9 mouse cellular contexts compared by ENCODE assay signal in the genomic region with DNA sequence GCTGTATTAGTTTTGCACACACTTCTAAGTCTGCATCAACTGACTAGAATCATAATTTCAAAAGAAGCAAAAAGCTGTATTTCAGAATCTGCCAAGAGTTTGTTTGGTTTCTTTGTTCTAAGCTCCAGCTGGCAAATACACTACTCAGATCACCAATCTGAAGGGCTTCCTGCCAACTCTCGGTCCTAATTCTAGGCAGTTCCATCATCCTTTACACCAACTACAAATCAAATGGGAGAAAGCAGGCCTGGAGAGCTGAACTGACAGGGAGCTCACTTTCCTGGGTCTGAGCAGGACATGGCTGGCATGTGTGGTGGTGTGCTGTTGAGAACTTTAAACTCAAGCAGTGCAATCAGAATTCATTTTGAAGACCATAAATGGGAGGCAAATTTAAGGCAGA.
DNase-seq lines count a peak whose midpoint lies in the region; ATAC-seq and TF ChIP-seq lines count a peak whose summit lies in the region.
"Had no signal": no experiment of that assay in that cellular context is flagged by ENCODE, and none has a peak within 500 bp of the region (broad histone marks: within the 10 kb centered on the region; RNA-seq: fewer than 3 reads in every experiment).

No protein-coding gene starts in this region.

- no peak overlapping the region for H3K9ac ChIP-seq in intestine, embryonic 14.5 days (ENCODE audit: low read length)
- no peak overlapping the region for H3K9ac ChIP-seq in intestine, postnatal 0 days (ENCODE audit: low read depth, low read length)
- no peak overlapping the region for H3K9ac ChIP-seq in heart, embryonic 13.5 days
- H3K9ac ChIP-seq: midbrain, embryonic 12.5 days had no signal

- peaks cover 56% of the 10 kb centered on the region for H3K4me1 ChIP-seq in intestine, embryonic 14.5 days (replicated peaks; ENCODE audit: control insufficient read depth, insufficient read depth, low read length)
- peaks cover 12% of the 10 kb centered on the region; the same call in 1 of the 2 replicates for H3K4me1 ChIP-seq in intestine, postnatal 0 days (replicated peaks; ENCODE audit: control insufficient read depth, insufficient read depth, low read length)
- peaks cover 71% of the 10 kb centered on the region for H3K4me1 ChIP-seq in heart, embryonic 13.5 days
- H3K4me1 ChIP-seq in thymus, adult 2 months (replicated peaks; ENCODE audit: control insufficient read depth, insufficient read depth, low read length) = no peaks in the 10 kb centered on the region

- H3K27me3 ChIP-seq in intestine, embryonic 14.5 days (replicated peaks; ENCODE audit: control insufficient read depth, insufficient read depth, low read length) = no peaks in the 10 kb centered on the region
- H3K27me3 ChIP-seq in intestine, postnatal 0 days (replicated peaks; ENCODE audit: control insufficient read depth, insufficient read depth, low read length) = no peaks in the 10 kb centered on the region
- no peaks in the 10 kb centered on the region for H3K27me3 ChIP-seq in heart, embryonic 13.5 days (replicated peaks)
- H3K27me3 ChIP-seq in thymus, adult 2 months (ENCODE audit: control insufficient read depth, insufficient read depth, low read length) = no peaks in the 10 kb centered on the region
- H3K27me3 ChIP-seq: midbrain, embryonic 12.5 days had no signal

- H3K9me3 ChIP-seq in intestine, embryonic 14.5 days (ENCODE audit: control insufficient read depth, low read length) = no peaks in the 10 kb centered on the region
- H3K9me3 ChIP-seq in intestine, postnatal 0 days (ENCODE audit: control insufficient read depth) = no peaks in the 10 kb centered on the region
- H3K9me3 ChIP-seq in heart, embryonic 13.5 days = no peaks in the 10 kb centered on the region
- H3K9me3 ChIP-seq: midbrain, embryonic 12.5 days had no signal

- no peak overlapping the region for H3K4me3 ChIP-seq in intestine, embryonic 14.5 days (ENCODE audit: low read depth, low read length)
- H3K4me3 ChIP-seq in intestine, postnatal 0 days (ENCODE audit: low read depth, low read length) = no peak overlapping the region
- no peak overlapping the region for H3K4me3 ChIP-seq in heart, embryonic 13.5 days
- H3K4me3 ChIP-seq in layer of hippocampus, adult 2 months = no peak overlapping the region
- no peak overlapping the region for H3K4me3 ChIP-seq in thymus, adult 2 months (ENCODE audit: control insufficient read depth, insufficient read depth, low read length)
- H3K4me3 ChIP-seq: midbrain, embryonic 12.5 days had no signal

- H3K36me3 ChIP-seq in intestine, embryonic 14.5 days (ENCODE audit: control insufficient read depth, insufficient read depth, low read length) = no peaks in the 10 kb centered on the region; the same call in 1 of the 2 replicates
- no peaks in the 10 kb centered on the region for H3K36me3 ChIP-seq in intestine, postnatal 0 days (ENCODE audit: control insufficient read depth, insufficient read depth)
- H3K36me3 ChIP-seq in heart, embryonic 13.5 days = peaks cover 8% of the 10 kb centered on the region; the same call in 1 of the 2 replicates
- H3K36me3 ChIP-seq in thymus, adult 2 months (ENCODE audit: control insufficient read depth, insufficient read depth, low read length) = no peaks in the 10 kb centered on the region
- H3K36me3 ChIP-seq: midbrain, embryonic 12.5 days had no signal

- no peak for TF ChIP-seq POLR2A in thymus, adult 2 months (IDR thresholded peaks at IDR 0.05; ENCODE audit: control insufficient read depth, extremely low read depth, insufficient read depth, low read length, poor library complexity)

- no peak for ATAC-seq in intestine, embryonic 14.5 days (replicated peaks; ENCODE audit: low FRiP score, low TSS enrichment, low read depth)
- no peak for ATAC-seq in intestine, postnatal 0 days
- no peak for ATAC-seq in heart, embryonic 13.5 days (ENCODE audit: extremely low read depth, insufficient number of reproducible peaks, low FRiP score, low TSS enrichment)
- 0 out of 2 replicates have a peak, but pooled peaks have one; percentile 8 for ATAC-seq in megakaryocyte-erythroid progenitor cell, adult 5-6 weeks (replicated peaks; ENCODE audit: low FRiP score, low TSS enrichment, poor library complexity, severe bottlenecking)

- peak overlapping the region; percentile 14 for H3K27ac ChIP-seq in intestine, embryonic 14.5 days (ENCODE audit: low read depth)
- no peak overlapping the region for H3K27ac ChIP-seq in intestine, postnatal 0 days (ENCODE audit: low read depth, low read length)
- peak overlapping the region; percentile 70 for H3K27ac ChIP-seq in heart, embryonic 13.5 days (replicated peaks)
- H3K27ac ChIP-seq in layer of hippocampus, adult 2 months = peak overlapping the region; percentile 80
- no peak overlapping the region for H3K27ac ChIP-seq in thymus, adult 2 months (ENCODE audit: control insufficient read depth, insufficient read depth, low read length)
- H3K27ac ChIP-seq: midbrain, embryonic 12.5 days had no signal

- no peak for TF ChIP-seq CTCF in intestine, postnatal 0 days (IDR thresholded peaks at IDR 0.05; ENCODE audit: low read depth)
- TF ChIP-seq CTCF in layer of hippocampus, adult 2 months (conservative IDR thresholded peaks at IDR 0.05) = no peak
- TF ChIP-seq CTCF in thymus, adult 2 months (IDR thresholded peaks at IDR 0.05; ENCODE audit: borderline replicate concordance, control insufficient read depth, extremely low read depth, insufficient read depth, low read length, poor library complexity) = no peak

- no peak overlapping the region for H3K4me2 ChIP-seq in intestine, embryonic 14.5 days (ENCODE audit: low read length)
- no peak overlapping the region for H3K4me2 ChIP-seq in intestine, postnatal 0 days (replicated peaks; ENCODE audit: low read depth)
- no peak overlapping the region for H3K4me2 ChIP-seq in heart, embryonic 13.5 days
- H3K4me2 ChIP-seq: midbrain, embryonic 12.5 days had no signal

- DNase-seq in intestine, embryonic 14.5 days (ENCODE audit: low spot score) = no peak
- DNase-seq in brain, embryonic 18.5 days (ENCODE audit: low read depth, low spot score) = peak; percentile 43
- DNase-seq in layer of hippocampus, adult 2 months (ENCODE audit: low spot score in 2 of 2) = peak; percentile 75 to 91
- no peak for DNase-seq in thymus, adult 2 months
- no peak for DNase-seq in spleen, adult 18-20 months

- 5% methylated on average over 1 of the region's 1 CpGs for WGBS in intestine, embryonic 14.5 days
- WGBS in intestine, postnatal 0 days = 24% methylated on average over 1 of the region's 1 CpGs
- 3% methylated on average over 1 of the region's 1 CpGs for WGBS in heart, embryonic 13.5 days
- WGBS in thymus, adult 2 months = 71% methylated on average over 1 of the region's 1 CpGs

Comparison
In these comparisons a context has a peak if more than half of its experiments do, and no peak if none do; other contexts are left out.
1. H3K27ac ChIP-seq: peak in intestine, embryonic 14.5 days (single experiment), heart, embryonic 13.5 days (single experiment) and layer of hippocampus, adult 2 months (single experiment); none in intestine, postnatal 0 days (single experiment) and thymus, adult 2 months (single experiment).
2. DNase-seq: peak in brain, embryonic 18.5 days (single experiment) and layer of hippocampus, adult 2 months (2 of 2); none in intestine, embryonic 14.5 days (single experiment), thymus, adult 2 months (single experiment) and spleen, adult 18-20 months (0 of 2).